Mouse (Mus musculus) erythroblast, embryonic 14.5 days (primary cell): ENCODE data around the gene Vps26c.

ENCODE experiments used
- GATA1 ChIP-seq: IDR thresholded peaks from 2 replicates; pipeline ENCODE4 v1.6.1; 2012; ENCODE audit warnings: low read length, inconsistent platforms, mixed read lengths
- TAL1 ChIP-seq: IDR thresholded peaks from 3 replicates; pipeline ENCODE4 v1.6.1; 2012; ENCODE audit warnings: low read length, inconsistent platforms, mixed read lengths

GRCm38 (mm10) chr16:94527546-94527945, 916 bp upstream of the Vps26c start:
- TF ChIP-seq TAL1 (no peak), GATA1 (no peak)
